Mouse (Mus musculus) MN1 (cell line): ENCODE measurements at regions not wholly inside any gene's neighbourhood (a gene's known extent, or its start where the extent isn't known, plus 50 kb on each side); places are given as distances from the start of the nearest gene placed in this dataset.

Experiments used
- DNase-seq: peaks from one replicate; pipeline ENCODE4 v3.0.0-alpha.2; 2016; ENCODE audit warnings: low spot score

DNA sequence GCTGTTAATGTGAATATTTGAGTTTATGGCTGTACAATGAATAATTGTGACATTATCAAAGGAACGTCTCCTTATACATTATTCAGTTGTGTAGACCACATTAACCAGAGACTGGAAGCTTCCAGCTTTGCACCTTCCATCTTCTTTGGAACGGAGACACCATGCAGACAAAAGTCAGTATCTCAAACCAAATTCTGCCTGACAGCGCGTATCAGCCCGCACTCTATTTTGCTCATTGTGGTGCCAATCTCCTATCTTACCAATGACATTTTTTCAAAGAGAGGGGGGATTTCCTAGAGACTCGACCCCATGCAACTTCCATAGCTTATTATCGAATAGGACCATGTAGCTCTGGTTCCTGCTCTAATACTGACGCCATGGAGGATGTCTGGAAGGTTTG is 69.9 kb upstream of the Tmco5 start:
- no peak for DNase-seq

DNA sequence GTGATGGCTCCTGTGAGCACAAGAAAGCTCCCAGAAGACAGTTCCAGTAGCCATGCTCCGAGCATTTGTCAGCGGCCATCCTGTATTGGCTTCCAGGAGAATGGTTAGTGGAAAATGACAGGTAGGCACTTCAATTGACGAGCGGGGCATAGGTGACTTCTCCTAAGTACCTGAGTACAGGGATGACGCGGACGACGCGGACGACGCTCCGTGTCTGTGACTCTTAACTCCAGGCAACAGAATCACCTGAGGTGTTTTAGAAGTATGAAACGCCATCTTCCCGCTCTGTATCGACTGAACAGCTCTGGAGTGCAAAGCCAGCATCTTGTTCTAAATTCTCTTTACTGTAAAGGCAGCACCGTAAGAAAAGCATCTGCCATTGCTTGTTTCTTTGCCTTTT is 68.4 kb upstream of the Tmco5 start:
- no peak for DNase-seq

- no peak for DNase-seq
Observed at GRCm38 (mm10) chr2:116812869-116813558, 65.5 kb upstream of the Tmco5 start.

DNA sequence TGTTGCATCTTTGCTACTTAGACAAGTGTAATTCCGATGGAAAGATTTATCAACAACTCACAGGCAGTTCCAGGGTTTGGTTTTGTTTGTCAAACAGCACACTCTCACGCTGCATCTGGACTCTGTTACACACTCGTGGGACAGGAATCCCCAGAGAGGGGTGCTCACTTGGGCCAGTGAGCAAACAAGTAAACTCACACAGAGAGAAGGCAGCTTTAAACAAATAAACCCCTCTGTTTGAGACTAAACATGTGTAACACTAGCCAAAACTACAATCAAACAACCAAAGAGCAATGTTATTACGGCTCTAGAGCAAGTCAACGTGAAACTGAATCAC is 65.0 kb upstream of the Tmco5 start:
- DNase-seq, result no peak

DNA sequence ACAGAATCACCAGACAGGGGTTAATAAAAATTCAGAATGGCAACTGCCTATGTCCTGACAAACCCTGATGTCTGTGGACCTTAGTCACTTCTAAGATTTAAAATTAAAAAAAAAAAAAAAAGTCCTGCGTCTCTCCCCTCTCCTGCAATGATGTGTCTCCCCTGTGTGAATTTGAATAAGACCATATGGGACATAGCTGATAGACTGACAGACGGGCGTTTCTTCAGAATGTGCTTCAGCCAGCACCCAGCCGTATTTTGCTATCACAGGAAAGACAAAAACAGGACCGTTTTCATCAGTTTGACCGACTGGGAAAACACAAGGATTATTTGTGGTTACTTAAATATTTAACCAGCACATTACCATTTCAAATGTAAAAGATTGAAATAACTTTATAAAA is 61.4 kb upstream of the Tmco5 start:
- DNase-seq, result no peak

DNA sequence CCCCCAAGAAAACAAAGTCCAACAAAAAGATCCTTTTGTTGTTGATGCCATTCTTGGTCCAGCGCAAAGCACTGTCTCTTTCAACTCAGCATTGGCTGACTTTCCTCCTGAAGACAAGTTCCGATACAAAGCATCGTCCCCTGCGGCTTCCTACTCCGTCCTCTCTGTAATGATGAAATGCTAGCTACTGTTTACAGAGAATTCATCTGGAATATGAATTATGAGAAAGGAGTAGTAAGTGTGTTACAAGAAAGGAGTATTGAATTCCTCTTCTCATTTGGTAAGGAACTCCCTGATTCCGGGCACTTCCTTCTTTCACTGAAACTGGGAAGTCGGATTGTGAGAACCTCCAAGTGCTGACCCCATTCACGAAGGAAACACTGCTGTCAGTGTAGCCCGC is 60.9 kb upstream of the Tmco5 start:
- no peak for DNase-seq

DNA sequence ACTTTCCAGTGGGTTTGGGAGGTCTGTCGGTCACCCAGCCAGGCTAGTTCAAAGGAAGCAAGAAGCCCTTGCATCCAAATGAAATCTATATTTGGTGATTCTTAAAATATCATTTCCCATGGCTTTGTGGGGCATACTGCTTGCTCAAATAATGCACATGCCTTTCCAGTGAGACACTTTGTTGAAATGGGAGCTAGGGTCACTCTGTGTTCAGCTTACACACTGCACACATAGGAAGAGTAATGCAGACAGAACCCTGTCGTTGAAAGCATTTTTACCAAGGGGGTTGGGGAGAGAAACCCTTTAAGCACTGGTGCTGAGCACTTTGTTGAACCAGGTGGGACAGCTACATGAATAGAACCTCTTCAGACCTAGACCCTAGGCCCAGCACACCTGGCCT is 59.9 kb upstream of the Tmco5 start:
- no peak for DNase-seq

- DNase-seq, result no peak
Observed at GRCm38 (mm10) chr2:116819016-116819687, 59.3 kb upstream of the Tmco5 start.

GRCm38 (mm10) chr2:116820831-116821745 is 57.4 kb upstream of the Tmco5 start:
- DNase-seq, result peak; percentile 50
